Mouse (Mus musculus) C2C12 (cell line): Measurements from ENCODE around the gene Hist3h2ba.

Experiments
- CEBPB ChIP-seq: IDR thresholded peaks from one replicate; pipeline ENCODE4 v1.6.1; 2011; ENCODE audit warnings: low read depth, mild to moderate bottlenecking, control low read depth, moderate library complexity
- CTCF ChIP-seq: IDR thresholded peaks from one replicate; pipeline ENCODE4 v1.5.1; 2011; ENCODE audit not compliant: control insufficient read depth, insufficient read depth, insufficient read length
- FOSL1 ChIP-seq: IDR thresholded peaks from one replicate; pipeline ENCODE4 v1.8.0; 2011; ENCODE audit warnings: mild to moderate bottlenecking, low read length; ENCODE audit not compliant: poor library complexity, insufficient read depth, severe bottlenecking
- MAX ChIP-seq: IDR thresholded peaks from one replicate; pipeline ENCODE4 v1.6.1; 2011; ENCODE audit warnings: mild to moderate bottlenecking, control low read depth
- MYOD1 ChIP-seq: IDR thresholded peaks from one replicate; pipeline ENCODE4 v1.6.1; 2011; ENCODE audit warnings: low read depth; ENCODE audit not compliant: control insufficient read depth, insufficient read length
- MYOG ChIP-seq: IDR thresholded peaks from one replicate; pipeline ENCODE4 v1.6.1; 2011; ENCODE audit not compliant: control insufficient read depth, insufficient read length; ENCODE audit errors: extremely low read depth
- USF1 ChIP-seq: IDR thresholded peaks from one replicate; pipeline ENCODE4 v1.6.1; 2011; ENCODE audit warnings: low read depth, mild to moderate bottlenecking, control low read depth, moderate library complexity

DNA sequence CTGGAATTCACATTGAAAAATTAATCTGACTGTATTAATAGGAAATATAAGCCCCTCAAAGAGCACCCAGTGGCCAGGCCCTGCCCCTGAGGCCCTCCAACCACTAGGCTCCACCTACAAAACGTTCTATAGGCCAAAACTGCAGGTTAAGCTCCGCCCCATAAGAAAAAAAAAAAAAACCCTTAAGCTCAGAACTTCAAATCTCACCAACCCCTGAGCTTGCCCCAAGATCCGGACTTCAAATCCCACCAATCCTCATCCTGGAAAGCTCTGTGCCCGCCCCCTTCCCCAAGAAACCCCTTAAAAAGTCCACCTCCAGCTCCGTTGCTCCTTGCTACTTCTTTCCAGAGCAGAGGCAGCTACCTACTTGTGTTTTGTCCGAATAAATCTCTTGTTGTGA, 43.9 kb upstream of the Hist3h2ba start:
- TF ChIP-seq CTCF (no peak), MYOG (no peak), FOSL1 (no peak), USF1 (no peak), MYOD1 (no peak), MAX (no peak), CEBPB (no peak)
